Mouse (Mus musculus): ENCODE measurements around the gene Ctsg.

DNA sequence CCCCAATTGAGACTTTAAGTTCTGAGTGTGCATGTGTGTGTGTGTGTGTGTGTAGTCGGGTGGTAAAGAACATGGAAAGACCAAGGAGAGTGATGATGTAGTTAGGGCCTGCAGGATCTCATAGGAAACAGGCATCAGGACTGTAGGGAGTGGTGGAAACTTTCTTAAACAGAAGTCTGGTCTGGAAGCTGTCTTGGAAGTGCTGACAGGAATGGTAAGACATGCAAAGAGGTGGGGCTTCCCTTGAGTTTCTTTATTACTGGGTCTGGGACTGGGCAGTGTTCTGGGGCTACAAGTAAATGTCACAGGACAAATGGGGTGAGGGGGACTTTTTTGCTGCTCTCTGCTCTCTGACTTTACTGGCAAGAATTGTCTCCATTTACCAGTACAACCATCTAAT, 4.8 kb downstream of the Ctsg start:
- no peak for TF ChIP-seq CTCF (IDR thresholded peaks at IDR 0.05; ENCODE audit: insufficient read depth, low read depth, low read length)
- TF ChIP-seq POLR2A (IDR thresholded peaks at IDR 0.05; ENCODE audit: insufficient read depth, low read depth, low read length) = no peak
